Mouse (Mus musculus): ENCODE results near the gene Sema3e. TPM values are rescaled to one million over a fixed set of nuclear protein-coding genes. Genes with fewer than 3 reads are reported as not detected.

Sema3e gene
- polyA plus RNA-seq, 2 experiments: 0.02 to 0.09 TPM

GRCm38 (mm10) chr5:14092262-14092776 is 67.2 kb downstream of the Sema3e start:
- Histone ChIP-seq H3K4me3 (ENCODE audit: insufficient read depth in 1 of 2, low read depth in 2 of 2, low read length in 2 of 2) (no peak overlapping the region), H3K27me3 (ENCODE audit: control insufficient read depth, insufficient read depth, low read length) (no peaks in the 10 kb centered on the region), H3K4me2 (ENCODE audit: low read depth) (no peak overlapping the region), H3K9ac (replicated peaks) (no peak overlapping the region), H3K9me3 (ENCODE audit: control insufficient read depth, low read length) (no peaks in the 10 kb centered on the region), H3K27ac (no peak overlapping the region), H3K36me3 (replicated peaks; ENCODE audit: control insufficient read depth, insufficient read depth, low read depth) (no peaks in the 10 kb centered on the region), H3K4me1 (replicated peaks; ENCODE audit: control insufficient read depth in 2 of 2, insufficient read depth in 2 of 2, low read length in 1 of 2) (no peaks in the 10 kb centered on the region)
- ATAC-seq (ENCODE audit: insufficient read depth): no peak
- DNase-seq (ENCODE audit: low read depth in 3 of 3, low spot score in 3 of 3): no peak
- WGBS (ENCODE audit: insufficient replicate concordance): 44% methylated on average over 14 of the region's 14 CpGs
- TF ChIP-seq CTCF (IDR thresholded peaks at IDR 0.05; ENCODE audit: low read depth): no peak
- TF ChIP-seq EP300 (IDR thresholded peaks at IDR 0.05; ENCODE audit: low read depth): no peak

GRCm38 (mm10) chr5:14096196-14096595 is 71.1 kb downstream of the Sema3e start:
- Histone ChIP-seq H3K4me2 (ENCODE audit: low read depth) (no peak overlapping the region), H3K36me3 (replicated peaks; ENCODE audit: control insufficient read depth, insufficient read depth, low read depth) (no peaks in the 10 kb centered on the region), H3K27ac (no peak overlapping the region), H3K4me1 (replicated peaks; ENCODE audit: control insufficient read depth in 2 of 2, insufficient read depth in 2 of 2, low read length in 1 of 2) (no peaks in the 10 kb centered on the region), H3K9me3 (ENCODE audit: control insufficient read depth, low read length) (no peaks in the 10 kb centered on the region), H3K9ac (replicated peaks) (no peak overlapping the region), H3K4me3 (ENCODE audit: insufficient read depth in 1 of 2, low read depth in 2 of 2, low read length in 2 of 2) (no peak overlapping the region), H3K27me3 (ENCODE audit: control insufficient read depth, insufficient read depth, low read length) (no peaks in the 10 kb centered on the region)
- WGBS (ENCODE audit: insufficient replicate concordance): 28% methylated on average over 1 of the region's 1 CpGs
- ATAC-seq (ENCODE audit: insufficient read depth): no peak
- DNase-seq (ENCODE audit: low read depth in 3 of 3, low spot score in 3 of 3): no peak
- no peak for TF ChIP-seq EP300 (IDR thresholded peaks at IDR 0.05; ENCODE audit: low read depth)
- TF ChIP-seq CTCF (IDR thresholded peaks at IDR 0.05; ENCODE audit: low read depth): no peak

- no peak for ATAC-seq (ENCODE audit: insufficient read depth)
- Histone ChIP-seq H3K4me3 (ENCODE audit: insufficient read depth in 1 of 2, low read depth in 2 of 2, low read length in 2 of 2) (no peak overlapping the region), H3K27ac (no peak overlapping the region), H3K9ac (replicated peaks) (no peak overlapping the region), H3K27me3 (ENCODE audit: control insufficient read depth, insufficient read depth, low read length) (no peaks in the 10 kb centered on the region), H3K9me3 (ENCODE audit: control insufficient read depth, low read length) (no peaks in the 10 kb centered on the region), H3K4me1 (replicated peaks; ENCODE audit: control insufficient read depth in 2 of 2, insufficient read depth in 2 of 2, low read length in 1 of 2) (no peaks in the 10 kb centered on the region), H3K4me2 (ENCODE audit: low read depth) (no peak overlapping the region), H3K36me3 (replicated peaks; ENCODE audit: control insufficient read depth, insufficient read depth, low read depth) (no peaks in the 10 kb centered on the region)
- 63% methylated on average over 3 of the region's 3 CpGs for WGBS (ENCODE audit: insufficient replicate concordance)
- TF ChIP-seq EP300 (IDR thresholded peaks at IDR 0.05; ENCODE audit: low read depth) (no peak), CTCF (IDR thresholded peaks at IDR 0.05; ENCODE audit: low read depth) (no peak)
- DNase-seq (ENCODE audit: low read depth in 3 of 3, low spot score in 3 of 3): no peak
Measured at GRCm38 (mm10) chr5:14098677-14099076, 73.6 kb downstream of the Sema3e start.

GRCm38 (mm10) chr5:14107365-14107764 is 82.3 kb downstream of the Sema3e start:
- DNase-seq (ENCODE audit: low read depth in 3 of 3, low spot score in 3 of 3): no peak
- no peaks in the 10 kb centered on the region for H3K27me3 ChIP-seq (ENCODE audit: control insufficient read depth, insufficient read depth, low read length)
- no peaks in the 10 kb centered on the region for H3K4me1 ChIP-seq (replicated peaks; ENCODE audit: control insufficient read depth in 2 of 2, insufficient read depth in 2 of 2, low read length in 1 of 2)
- H3K4me3 ChIP-seq (ENCODE audit: insufficient read depth in 1 of 2, low read depth in 2 of 2, low read length in 2 of 2): no peak overlapping the region
- no peaks in the 10 kb centered on the region for H3K9me3 ChIP-seq (ENCODE audit: control insufficient read depth, low read length)
- no peak for TF ChIP-seq EP300 (IDR thresholded peaks at IDR 0.05; ENCODE audit: low read depth)
- no peak for TF ChIP-seq CTCF (IDR thresholded peaks at IDR 0.05; ENCODE audit: low read depth)
- no peak for ATAC-seq (ENCODE audit: insufficient read depth)
- H3K9ac ChIP-seq (replicated peaks): no peak overlapping the region
- H3K4me2 ChIP-seq (ENCODE audit: low read depth): no peak overlapping the region
- no peaks in the 10 kb centered on the region for H3K36me3 ChIP-seq (replicated peaks; ENCODE audit: control insufficient read depth, insufficient read depth, low read depth)
- 53% methylated on average over 4 of the region's 4 CpGs for WGBS (ENCODE audit: insufficient replicate concordance)
- no peak overlapping the region for H3K27ac ChIP-seq

- H3K27ac ChIP-seq: no peak overlapping the region
- no peak overlapping the region for H3K4me3 ChIP-seq (ENCODE audit: insufficient read depth in 1 of 2, low read depth in 2 of 2, low read length in 2 of 2)
- H3K9ac ChIP-seq (replicated peaks): no peak overlapping the region
- H3K4me2 ChIP-seq (ENCODE audit: low read depth): no peak overlapping the region
- H3K36me3 ChIP-seq (replicated peaks; ENCODE audit: control insufficient read depth, insufficient read depth, low read depth): no peaks in the 10 kb centered on the region
- no peaks in the 10 kb centered on the region for H3K9me3 ChIP-seq (ENCODE audit: control insufficient read depth, low read length)
- 67% methylated on average over 4 of the region's 4 CpGs for WGBS (ENCODE audit: insufficient replicate concordance)
- H3K27me3 ChIP-seq (ENCODE audit: control insufficient read depth, insufficient read depth, low read length): no peaks in the 10 kb centered on the region
- ATAC-seq (ENCODE audit: insufficient read depth): no peak
- H3K4me1 ChIP-seq (replicated peaks; ENCODE audit: control insufficient read depth in 2 of 2, insufficient read depth in 2 of 2, low read length in 1 of 2): no peaks in the 10 kb centered on the region
- TF ChIP-seq EP300 (IDR thresholded peaks at IDR 0.05; ENCODE audit: low read depth): no peak
- no peak for TF ChIP-seq CTCF (IDR thresholded peaks at IDR 0.05; ENCODE audit: low read depth)
- DNase-seq (ENCODE audit: low read depth in 3 of 3, low spot score in 3 of 3): no peak
Measured at GRCm38 (mm10) chr5:14109001-14109400, 83.9 kb downstream of the Sema3e start.

Measured in liver, embryonic 14.5 days (tissue).